Mouse (Mus musculus) kidney, adult 2 months (tissue): ENCODE measurements around the gene Ifnar1. TPM values are rescaled to one million over a fixed set of nuclear protein-coding genes. Genes with fewer than 3 reads are reported as not detected.
A peak's percentile ranks its signal among the peaks of the same experiment; 100 is the strongest.

Source experiments
- DNase-seq: peaks from one replicate; pipeline ENCODE4 v3.0.0; 2021
- H3K27ac ChIP-seq: fragments of 200-500 bp; 2 replicates; pipeline ENCODE4 v1.5.1; 2012; ENCODE audit warnings: low read depth, low read length, control low read depth, inconsistent platforms; ENCODE audit not compliant: insufficient read depth
- H3K27me3 ChIP-seq: fragments of 200-500 bp; replicated peaks from 2 replicates; pipeline ENCODE4 v1.6.1; 2012; ENCODE audit warnings: mild to moderate bottlenecking, moderate library complexity, low read length, inconsistent platforms; ENCODE audit not compliant: control insufficient read depth, insufficient read depth
- H3K36me3 ChIP-seq: fragments of 200-500 bp; 2 replicates; pipeline ENCODE4 v1.6.1; 2012; ENCODE audit warnings: mild to moderate bottlenecking, moderate library complexity, low read length, inconsistent platforms; ENCODE audit not compliant: control insufficient read depth, insufficient read depth
- H3K4me1 ChIP-seq: fragments of 200-500 bp; 2 replicates; pipeline ENCODE4 v1.6.1; 2011; ENCODE audit warnings: low read length; ENCODE audit not compliant: control insufficient read depth, insufficient read depth
- H3K4me3 ChIP-seq: fragments of 200-500 bp; 2 replicates; pipeline ENCODE4 v1.5.1; 2011; ENCODE audit warnings: mild to moderate bottlenecking, low read depth, low read length, control low read depth; ENCODE audit not compliant: insufficient read depth
- CTCF ChIP-seq: fragments of 200-500 bp; conservative IDR thresholded peaks from 2 replicates; pipeline ENCODE4 v1.5.1; 2011; ENCODE audit warnings: low read depth, mild to moderate bottlenecking, control low read depth, low read length, moderate library complexity, mixed read lengths; ENCODE audit not compliant: insufficient read depth, insufficient read length
- POLR2A ChIP-seq: fragments of 200-500 bp; IDR thresholded peaks from one replicate; pipeline ENCODE4 v1.6.1; 2011; ENCODE audit warnings: low read depth, low read length, control low read depth
- WGBS: fragments of 180-500 bp; shearing (Covaris S2); methylation state at CpG from one replicate; pipeline ENCODE4 v1.1.7; 2018; 5-methylcytosine and 5-hydroxymethylcytosine counted together
- polyA plus RNA-seq: library from polyadenylated mRNA; depleted of rRNA; stranded (reverse); fragments of >200 nt; gene quantifications from 2 replicates; pipeline ENCODE4 v1.2.3, GENCODE M21; 2012

Gene Ifnar1
- polyA plus RNA-seq, 1 experiment = 22.2 TPM

GRCm38 (mm10) chr16:91451949-91452348 is 33.1 kb upstream of the Ifnar1 start:
- Histone ChIP-seq H3K36me3 (no peaks in the 10 kb centered on the region), H3K27ac (peak overlapping the region; percentile 6), H3K4me3 (no peak overlapping the region), H3K4me1 (peaks cover 8% of the 10 kb centered on the region; the same call in 1 of the 2 replicates), H3K27me3 (no peaks in the 10 kb centered on the region)
- 72% methylated on average over 2 of the region's 2 CpGs for WGBS
- no peak for TF ChIP-seq POLR2A
- TF ChIP-seq CTCF = no peak
- DNase-seq = no peak

DNA sequence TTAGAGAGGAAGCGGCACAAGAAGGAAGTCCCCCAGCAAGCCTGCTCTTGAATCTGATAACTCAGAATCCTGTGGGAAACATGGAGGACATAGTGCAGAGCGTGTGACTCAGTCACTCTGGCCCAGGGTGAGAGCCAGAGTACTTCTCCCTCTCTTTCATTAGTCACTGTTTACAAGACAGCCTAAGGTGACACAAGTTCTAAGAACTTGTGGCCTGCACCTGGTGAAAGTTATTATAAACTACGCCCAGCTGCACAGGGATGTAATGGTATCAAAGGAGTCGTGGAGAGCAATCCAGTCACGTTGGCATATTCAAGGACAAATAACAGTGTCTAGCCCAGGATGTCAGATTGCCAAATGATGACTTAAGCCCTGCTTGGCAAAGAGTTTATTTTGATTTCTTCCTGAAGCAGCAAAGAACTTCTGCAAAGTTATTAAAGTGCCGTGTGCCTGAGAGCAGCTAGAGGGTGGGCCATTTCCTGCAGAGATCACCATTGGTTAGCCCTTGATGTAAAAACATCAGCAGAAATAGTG is 32.6 kb upstream of the Ifnar1 start:
- Histone ChIP-seq H3K4me3 (no peak overlapping the region), H3K4me1 (0 out of 2 replicates have a peak, but pooled peaks cover 4% of the 10 kb centered on the region), H3K36me3 (no peaks in the 10 kb centered on the region), H3K27ac (peak overlapping the region; percentile 32), H3K27me3 (no peaks in the 10 kb centered on the region)
- TF ChIP-seq POLR2A (no peak), CTCF (no peak)
- DNase-seq = peak; percentile 73
- 44% methylated on average over 6 of the region's 6 CpGs for WGBS

GRCm38 (mm10) chr16:91455868-91456267 is 29.2 kb upstream of the Ifnar1 start:
- Histone ChIP-seq H3K36me3 (no peaks in the 10 kb centered on the region), H3K27me3 (no peaks in the 10 kb centered on the region), H3K4me3 (no peak overlapping the region), H3K4me1 (no peaks in the 10 kb centered on the region), H3K27ac (no peak overlapping the region)
- no peak for TF ChIP-seq POLR2A
- no peak for TF ChIP-seq CTCF
- WGBS = 86% methylated on average over 4 of the region's 4 CpGs
- DNase-seq = no peak

GRCm38 (mm10) chr16:91458301-91458746 is 26.7 kb upstream of the Ifnar1 start:
- 51% methylated on average over 21 of the region's 21 CpGs for WGBS
- Histone ChIP-seq H3K4me1 (peaks cover 8% of the 10 kb centered on the region; the same call in 1 of the 2 replicates), H3K27me3 (no peaks in the 10 kb centered on the region), H3K27ac (no peak overlapping the region), H3K4me3 (no peak overlapping the region), H3K36me3 (no peaks in the 10 kb centered on the region)
- DNase-seq = no peak
- TF ChIP-seq POLR2A (no peak), CTCF (no peak)

DNA sequence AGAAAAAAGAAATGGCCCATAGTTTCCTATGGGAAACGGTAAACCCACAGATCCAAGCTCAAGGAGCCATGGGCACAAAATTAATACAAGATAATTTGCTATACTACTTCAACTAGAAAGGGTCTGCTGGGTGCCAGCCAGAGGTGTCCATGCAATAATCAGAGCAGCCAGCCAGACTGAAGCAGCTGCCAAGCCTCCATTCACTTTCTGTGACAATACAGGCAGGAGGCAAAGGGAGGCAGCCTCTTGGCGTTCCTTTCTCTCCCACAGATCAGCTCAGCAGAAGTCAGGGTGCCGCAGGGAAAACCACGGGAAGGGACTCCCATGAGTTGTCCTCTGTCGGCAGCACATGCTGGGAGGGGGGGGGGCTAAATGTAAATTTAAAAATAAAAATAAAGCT is 26.1 kb upstream of the Ifnar1 start:
- H3K27me3 ChIP-seq = no peaks in the 10 kb centered on the region
- TF ChIP-seq CTCF (no peak), POLR2A (no peak)
- H3K36me3 ChIP-seq = no peaks in the 10 kb centered on the region
- H3K27ac ChIP-seq = no peak overlapping the region
- peaks cover 8% of the 10 kb centered on the region; the same call in 1 of the 2 replicates for H3K4me1 ChIP-seq
- 45% methylated on average over 5 of the region's 5 CpGs for WGBS
- peak; percentile 49 for DNase-seq
- H3K4me3 ChIP-seq = no peak overlapping the region

DNA sequence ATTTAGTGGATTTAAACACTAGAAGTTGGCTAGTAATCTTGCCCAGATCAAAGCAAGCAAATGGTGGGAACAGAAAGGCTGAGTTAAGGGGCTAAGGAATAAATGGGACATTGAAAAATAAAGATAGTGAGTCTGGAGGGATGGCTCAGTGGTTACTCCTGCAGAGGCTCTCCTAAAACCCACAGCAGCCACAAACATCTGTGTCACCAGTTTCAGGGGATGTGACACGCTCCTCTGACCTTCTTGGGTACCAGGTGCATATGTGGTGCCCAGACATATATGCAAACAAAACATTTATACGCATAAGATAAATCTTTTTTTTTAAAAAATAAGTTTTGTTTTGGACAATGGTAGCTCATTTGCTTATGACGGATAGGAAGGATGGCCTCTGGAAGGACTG is 25.6 kb upstream of the Ifnar1 start:
- peaks cover 8% of the 10 kb centered on the region; the same call in 1 of the 2 replicates for H3K4me1 ChIP-seq
- H3K4me3 ChIP-seq = no peak overlapping the region
- DNase-seq = no peak
- H3K27me3 ChIP-seq = no peaks in the 10 kb centered on the region
- no peak overlapping the region for H3K27ac ChIP-seq
- TF ChIP-seq POLR2A (no peak), CTCF (no peak)
- H3K36me3 ChIP-seq = no peaks in the 10 kb centered on the region
- WGBS = 92% methylated on average over 3 of the region's 3 CpGs

DNA sequence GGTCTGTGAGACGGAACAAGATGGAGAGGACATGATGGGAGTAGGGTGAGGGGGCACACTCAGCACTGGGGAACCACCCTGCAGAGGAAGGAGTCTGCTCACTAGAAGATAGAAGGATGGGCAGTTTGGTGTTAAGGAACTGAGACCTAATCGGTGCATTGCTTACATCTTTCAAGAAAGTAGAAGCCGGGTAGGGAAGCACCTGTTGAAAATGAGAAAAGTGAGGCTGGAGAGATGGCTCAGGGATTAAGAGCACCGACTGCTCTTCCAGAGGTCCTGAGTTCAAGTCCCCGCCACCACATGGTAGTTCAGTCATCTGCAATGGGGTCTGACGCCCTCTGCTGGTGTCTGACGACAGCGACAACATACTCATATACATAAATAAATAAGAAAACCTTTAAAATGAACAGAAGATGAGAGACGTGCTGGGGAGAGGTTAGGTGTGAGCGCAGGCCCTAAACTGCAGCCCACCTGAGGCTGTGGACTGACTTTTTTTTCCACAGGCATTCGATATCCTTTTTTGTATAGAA is 25.1 kb upstream of the Ifnar1 start:
- Histone ChIP-seq H3K27me3 (no peaks in the 10 kb centered on the region), H3K4me1 (peaks cover 8% of the 10 kb centered on the region; the same call in 1 of the 2 replicates), H3K4me3 (no peak overlapping the region), H3K27ac (no peak overlapping the region), H3K36me3 (no peaks in the 10 kb centered on the region)
- no peak for DNase-seq
- WGBS = 81% methylated on average over 11 of the region's 11 CpGs
- TF ChIP-seq CTCF (peak; percentile 36), POLR2A (no peak)
